8 mouse cellular contexts compared by ENCODE assay signal in genomic region chrX:164381618-164382408, GRCm38 (mm10). TPM values are rescaled to one million over a fixed set of nuclear protein-coding genes. Genes with fewer than 3 reads are reported as not detected.
DNase-seq lines count a peak whose midpoint lies in the region; ATAC-seq and TF ChIP-seq lines count a peak whose summit lies in the region.

No protein-coding gene starts in this region.

- DNase-seq in MEL (ENCODE audit: low read depth, low spot score): peak; percentile 91
- DNase-seq in cerebellum, adult 18-20 months: peak; percentile 52 to 56
- DNase-seq in heart, postnatal 14 days: peak; percentile 78 to 80
- peak; percentile 28 to 74 for DNase-seq in layer of hippocampus, adult 18-20 months (ENCODE audit: low spot score in 2 of 2)
- peak; percentile 60 for DNase-seq in lung, adult 2 months
- DNase-seq in testis, postnatal 14 days (ENCODE audit: low spot score): peak; percentile 75

- TF ChIP-seq POLR2A in MEL (IDR thresholded peaks at IDR 0.05; ENCODE audit: control insufficient read depth in 1 of 2, insufficient read depth in 1 of 2, low read depth in 1 of 2, low read length in 2 of 2, poor library complexity in 1 of 2): no peak
- no peak for TF ChIP-seq POLR2A in lung, adult 2 months (IDR thresholded peaks at IDR 0.05; ENCODE audit: borderline replicate concordance, extremely low read depth, low read depth, low read length)

- whole genome bisulfite sequencing in forebrain, embryonic 15.5 days: 25% methylated on average over 32 of the region's 33 CpGs
- 24% methylated on average over 32 of the region's 33 CpGs for WGBS in lung, adult 2 months
- 23% methylated on average over 33 of the region's 33 CpGs for WGBS in neural tube, embryonic 15.5 days

- H3K9ac ChIP-seq in MEL (ENCODE audit: control insufficient read depth, low read depth, low read length, poor library complexity, severe bottlenecking): peak overlapping the region; percentile 32
- H3K9ac ChIP-seq in forebrain, embryonic 15.5 days (replicated peaks): peak overlapping the region; percentile 26; the same call in 1 of the 2 replicates
- peak overlapping the region; percentile 10; the same call in 1 of the 2 replicates for H3K9ac ChIP-seq in neural tube, embryonic 15.5 days (replicated peaks)

- TF ChIP-seq EP300 in MEL (IDR thresholded peaks at IDR 0.05; ENCODE audit: low read depth in 1 of 2, low read length in 2 of 2): no peak

- TF ChIP-seq RAD21 in MEL (IDR thresholded peaks at IDR 0.05; ENCODE audit: low read depth, low read length): no peak

- peak; percentile 97 for ATAC-seq in forebrain, embryonic 15.5 days (replicated peaks)
- ATAC-seq in neural tube, embryonic 15.5 days (ENCODE audit: low FRiP score): peak; percentile 99

- no peaks in the 10 kb centered on the region; a peak in 1 of 4 replicates for H3K4me1 ChIP-seq in MEL (ENCODE audit: control insufficient read depth in 1 of 2, insufficient read depth in 2 of 2, low read length in 2 of 2)
- H3K4me1 ChIP-seq in forebrain, embryonic 15.5 days: no peaks in the 10 kb centered on the region
- H3K4me1 ChIP-seq in lung, adult 2 months (ENCODE audit: control insufficient read depth, insufficient read depth, low read length): no peaks in the 10 kb centered on the region
- H3K4me1 ChIP-seq in neural tube, embryonic 15.5 days: 0 out of 2 replicates have a peak, but pooled peaks cover 2% of the 10 kb centered on the region

- peak overlapping the region; percentile 67 for H3K4me2 ChIP-seq in forebrain, embryonic 15.5 days (replicated peaks)
- peak overlapping the region; percentile 76 for H3K4me2 ChIP-seq in neural tube, embryonic 15.5 days

- peaks cover 0 to 3% of the 10 kb centered on the region in 2 experiments; a peak in 1 of 4 replicates for H3K36me3 ChIP-seq in MEL (ENCODE audit: control insufficient read depth in 1 of 2, insufficient read depth in 2 of 2, low read length in 2 of 2)
- H3K36me3 ChIP-seq in forebrain, embryonic 15.5 days: no peaks in the 10 kb centered on the region
- H3K36me3 ChIP-seq in neural tube, embryonic 15.5 days: no peaks in the 10 kb centered on the region

- no peak overlapping the region for H3K27ac ChIP-seq in MEL (ENCODE audit: control insufficient read depth, low read depth, low read length)
- no peak overlapping the region for H3K27ac ChIP-seq in forebrain, embryonic 15.5 days (replicated peaks)
- H3K27ac ChIP-seq in neural tube, embryonic 15.5 days (replicated peaks): no peak overlapping the region

- no peaks in the 10 kb centered on the region for H3K79me2 ChIP-seq in MEL (ENCODE audit: control insufficient read depth, insufficient read depth, low read length, poor library complexity)

- intact Hi-C loops in heart, postnatal 14 days (cut with DNase I): no loop called here

- H3K4me3 ChIP-seq in MEL (ENCODE audit: control insufficient read depth in 1 of 2, insufficient read depth in 1 of 2, low read depth in 2 of 2, low read length in 2 of 2): peak overlapping the region; percentile 46 to 75
- H3K4me3 ChIP-seq in forebrain, embryonic 15.5 days: peak overlapping the region; percentile 41
- H3K4me3 ChIP-seq in lung, adult 2 months (replicated peaks; ENCODE audit: extremely low read depth, low read depth, low read length): peak overlapping the region; percentile 24
- H3K4me3 ChIP-seq in neural tube, embryonic 15.5 days (replicated peaks): peak overlapping the region; percentile 44

- no peaks in the 10 kb centered on the region for H3K27me3 ChIP-seq in MEL (ENCODE audit: control insufficient read depth in 1 of 2, insufficient read depth in 2 of 2, low read length in 2 of 2)
- H3K27me3 ChIP-seq in forebrain, embryonic 15.5 days: no peaks in the 10 kb centered on the region
- peaks cover 2% of the 10 kb centered on the region; the same call in 1 of the 2 replicates for H3K27me3 ChIP-seq in neural tube, embryonic 15.5 days (replicated peaks)

- H3K9me3 ChIP-seq in MEL (replicated peaks; ENCODE audit: insufficient read depth, low read length): no peaks in the 10 kb centered on the region
- no peaks in the 10 kb centered on the region for H3K9me3 ChIP-seq in forebrain, embryonic 15.5 days
- H3K9me3 ChIP-seq in neural tube, embryonic 15.5 days (replicated peaks): no peaks in the 10 kb centered on the region

- TF ChIP-seq CTCF in MEL (IDR thresholded peaks at IDR 0.05 in 2 of 3, conservative IDR thresholded peaks at IDR 0.05 in 1 of 3; ENCODE audit: control insufficient read depth in 1 of 3, insufficient read depth in 1 of 3, low read depth in 2 of 3, low read length in 3 of 3, poor library complexity in 1 of 3, severe bottlenecking in 1 of 3): no peak
- no peak for TF ChIP-seq CTCF in lung, adult 2 months (IDR thresholded peaks at IDR 0.05; ENCODE audit: insufficient read depth, low read length)

TF ChIP-seq in MEL, 35 proteins besides CTCF, POLR2A, EP300 and RAD21:
- no peak for TF ChIP-seq GATA1 (IDR thresholded peaks at IDR 0.05; ENCODE audit: low read depth, low read length)
- peak; percentile 45 for TF ChIP-seq HCFC1 (IDR thresholded peaks at IDR 0.05; ENCODE audit: low read depth, low read length)
- TF ChIP-seq MXI1 (IDR thresholded peaks at IDR 0.05; ENCODE audit: low read depth, low read length): 0 out of 2 replicates have a peak, but pooled peaks have one; percentile 39
- TF ChIP-seq SMC3 (IDR thresholded peaks at IDR 0.05; ENCODE audit: low read depth, low read length): no peak
- TF ChIP-seq RCOR1 (IDR thresholded peaks at IDR 0.05; ENCODE audit: low read depth, low read length): no peak
- no peak; the same call in 1 of the 2 replicates for TF ChIP-seq MAZ (IDR thresholded peaks at IDR 0.05; ENCODE audit: low read depth, low read length)
- no peak for TF ChIP-seq KAT2A (conservative IDR thresholded peaks at IDR 0.05; ENCODE audit: low read depth, low read length)
- peak; percentile 38; the same call in 1 of the 2 replicates for TF ChIP-seq NRF1 (IDR thresholded peaks at IDR 0.05; ENCODE audit: insufficient read depth, low read depth, low read length, poor library complexity, severe bottlenecking)
- no peak for TF ChIP-seq TBP (IDR thresholded peaks at IDR 0.05; ENCODE audit: low read depth, low read length)
- TF ChIP-seq POLR2AphosphoS5 (IDR thresholded peaks at IDR 0.05; ENCODE audit: borderline replicate concordance, low read depth, low read length): no peak
- no peak for TF ChIP-seq GABPA (IDR thresholded peaks at IDR 0.05; ENCODE audit: low read depth, low read length)
- no peak for TF ChIP-seq MAX (IDR thresholded peaks at IDR 0.05; ENCODE audit: low read length)
- TF ChIP-seq ZKSCAN1 (IDR thresholded peaks at IDR 0.05; ENCODE audit: low read depth, low read length): no peak
- TF ChIP-seq CHD2 (IDR thresholded peaks at IDR 0.05; ENCODE audit: low read length): no peak
- TF ChIP-seq MYB (IDR thresholded peaks at IDR 0.05; ENCODE audit: low read depth, low read length): no peak
- TF ChIP-seq TCF12 (IDR thresholded peaks at IDR 0.05; ENCODE audit: low read depth, low read length): no peak
- TF ChIP-seq NELFE (IDR thresholded peaks at IDR 0.05; ENCODE audit: low read depth, low read length): no peak
- TF ChIP-seq ELF1 (IDR thresholded peaks at IDR 0.05; ENCODE audit: low read depth, low read length): no peak
TF ChIP-seq in MEL: peak in this region for 3.

RNA-seq across cellular contexts. Expression of gene Vegfd, which starts 8.6 kb away (rescaled TPM):
- total RNA-seq in MEL (2012; rRNA removed): not detected in 2 replicates
- under 1 TPM in 1 of 2 experiments, not detected in 1; 0.06 TPM for polyA plus RNA-seq in MEL (2012; ENCODE audit: insufficient read depth in 1 of 2, insufficient read length in 2 of 2, low read depth in 1 of 2, low replicate concordance in 2 of 2, missing spikeins in 1 of 2)
- polyA plus RNA-seq in forebrain, embryonic 15.5 days (2015; fragmentation: Nextera tagmentation; extraction: Ambion mirVana): 0.52 and 0.95 TPM in 2 replicates
- 1 to 10 TPM; 1.9 to 2.4 TPM for total RNA-seq in heart, postnatal 14 days (2021)
- 1 to 10 TPM; 2.6 to 5.0 TPM for total RNA-seq in layer of hippocampus, adult 18-20 months (2021)
- 14.0 and 23.2 TPM in 2 replicates for polyA plus RNA-seq in lung, adult 2 months (2012; rRNA removed)
- polyA plus RNA-seq in neural tube, embryonic 15.5 days (2015; fragmentation: Nextera tagmentation; extraction: Ambion mirVana): 0.36 and 1.4 TPM in 2 replicates

RNA-seq across cellular contexts. Expression of gene Piga, which starts 37.8 kb away (rescaled TPM):
- total RNA-seq in MEL (2012; rRNA removed): 21.5 and 22.1 TPM in 2 replicates
- 10 to 100 TPM; 30.0 to 41.2 TPM for polyA plus RNA-seq in MEL (2012; ENCODE audit: insufficient read depth in 1 of 2, insufficient read length in 2 of 2, low read depth in 1 of 2, low replicate concordance in 2 of 2, missing spikeins in 1 of 2)
- polyA plus RNA-seq in forebrain, embryonic 15.5 days (2015; fragmentation: Nextera tagmentation; extraction: Ambion mirVana): 8.0 and 8.5 TPM in 2 replicates
- total RNA-seq in heart, postnatal 14 days (2021): 1 to 10 TPM; 3.2 to 3.4 TPM
- 1 to 10 TPM; 8.0 to 8.3 TPM for total RNA-seq in layer of hippocampus, adult 18-20 months (2021)
- 1.9 and 3.7 TPM in 2 replicates for polyA plus RNA-seq in lung, adult 2 months (2012; rRNA removed)
- polyA plus RNA-seq in neural tube, embryonic 15.5 days (2015; fragmentation: Nextera tagmentation; extraction: Ambion mirVana): 5.0 and 7.7 TPM in 2 replicates

RNA-seq across cellular contexts. Expression of gene Asb11, which starts 55.0 kb away (rescaled TPM):
- 1.7 and 2.5 TPM in 2 replicates for total RNA-seq in MEL (2012; rRNA removed)
- polyA plus RNA-seq in MEL (2012; ENCODE audit: insufficient read depth in 1 of 2, insufficient read length in 2 of 2, low read depth in 1 of 2, low replicate concordance in 2 of 2, missing spikeins in 1 of 2): 1 to 10 TPM in 1 of 2 experiments, not detected in 1; 3.2 TPM
- 0.13 TPM in 1 of 2 replicates, not detected in the other for polyA plus RNA-seq in forebrain, embryonic 15.5 days (2015; fragmentation: Nextera tagmentation; extraction: Ambion mirVana)
- 100 to 1,000 TPM in 1 of 2 experiments, 10 to 100 TPM in 1; 49.4 to 111 TPM for total RNA-seq in heart, postnatal 14 days (2021)
- total RNA-seq in layer of hippocampus, adult 18-20 months (2021): 1 to 10 TPM in 1 of 2 experiments, under 1 TPM in 1; 0.79 to 3.2 TPM
- 0.62 and 3.0 TPM in 2 replicates for polyA plus RNA-seq in lung, adult 2 months (2012; rRNA removed)
- not detected in 2 replicates for polyA plus RNA-seq in neural tube, embryonic 15.5 days (2015; fragmentation: Nextera tagmentation; extraction: Ambion mirVana)
